Mouse (Mus musculus) forebrain, postnatal 0 days (tissue): ENCODE results near the gene Tmem11. TPM values are rescaled to one million over a fixed set of nuclear protein-coding genes. Genes with fewer than 3 reads are reported as not detected.

ENCODE experiments used
- ATAC-seq: fragments of 200-750 bp; cut with Nextera tagmentation; 2 replicates; pipeline ENCODE4 v1.8.0; 2017; ENCODE audit warnings: mild to moderate bottlenecking, moderate library complexity
- DNase-seq: peaks from one replicate; pipeline ENCODE4 v3.0.0-alpha.2; 2015
- H3K27ac ChIP-seq: fragments of 300-500 bp; sonication (generic); 2 replicates; pipeline ENCODE4 v1.5.1; 2014; ENCODE audit warnings: low read depth, mild to moderate bottlenecking, antibody characterized with exemption, low read length, moderate library complexity, mixed read lengths
- H3K27me3 ChIP-seq: fragments of 300-500 bp; sonication (generic); 2 replicates; pipeline ENCODE4 v1.6.1; 2014; ENCODE audit warnings: mild to moderate bottlenecking, low read length, mixed read lengths; ENCODE audit not compliant: insufficient read depth
- H3K36me3 ChIP-seq: fragments of 300-500 bp; sonication (generic); 2 replicates; pipeline ENCODE4 v1.6.1; 2014; ENCODE audit warnings: mild to moderate bottlenecking, moderate library complexity; ENCODE audit not compliant: insufficient read depth
- H3K4me1 ChIP-seq: fragments of 300-500 bp; sonication (generic); 2 replicates; pipeline ENCODE4 v1.6.1; 2014; ENCODE audit warnings: antibody characterized with exemption; ENCODE audit not compliant: insufficient read depth
- H3K4me2 ChIP-seq: fragments of 300-500 bp; sonication (generic); 2 replicates; pipeline ENCODE4 v1.6.1; 2014; ENCODE audit warnings: low read depth, mild to moderate bottlenecking, moderate library complexity
- H3K4me3 ChIP-seq: fragments of 300-500 bp; sonication (generic); 2 replicates; pipeline ENCODE4 v1.5.1; 2014; ENCODE audit warnings: low read depth, low read length, mixed read lengths
- H3K9ac ChIP-seq: fragments of 300-500 bp; sonication (generic); 2 replicates; pipeline ENCODE4 v1.6.1; 2014; ENCODE audit warnings: mild to moderate bottlenecking
- H3K9me3 ChIP-seq: fragments of 300-500 bp; sonication (generic); 2 replicates; pipeline ENCODE4 v1.6.1; 2016; ENCODE audit warnings: low read length
- CTCF ChIP-seq: sonication (generic); IDR thresholded peaks from 2 replicates; pipeline ENCODE4 v1.5.1; 2016; ENCODE audit warnings: antibody characterized with exemption, control low read depth, low read depth
- WGBS: fragments of 180-500 bp; shearing (Covaris S2); extraction: QIAGEN DNeasy Blood & Tissue Kit; methylation state at CpG from one replicate; pipeline ENCODE4 v1.1.7; 2014; 5-methylcytosine and 5-hydroxymethylcytosine counted together
- polyA plus RNA-seq: library from polyadenylated mRNA; unstranded; fragments of >200 nt; fragmentation: Nextera tagmentation; extraction: Ambion mirVana; gene quantifications from 2 replicates; pipeline ENCODE4 v1.2.1, GENCODE M21; 2015
- total RNA-seq: library from RNA; depleted of rRNA; stranded (reverse); fragments of >200 nt; gene quantifications from 2 replicates; pipeline ENCODE4 v1.2.3, GENCODE M21; 2014; rRNA removed

The Tmem11 gene
- total and polyA plus RNA-seq, 2 experiments from 2014 or later, result 48.7 to 58.5 TPM

GRCm38 (mm10) chr11:60830433-60831052 is 48.5 kb downstream of the Tmem11 start, which contains the start of gene Dhrs7b:
Gene Dhrs7b (plus strand): TSS chr11:60830631.
- peaks cover 4% of the 10 kb centered on the region; the same call in 1 of the 2 replicates for H3K4me1 ChIP-seq
- peak within 1 kb of the TSS; percentile 80 for H3K27ac ChIP-seq
- ATAC-seq (peak; percentile 99), DNase-seq (peak; percentile 95)
- H3K9ac ChIP-seq, result peak within 1 kb of the TSS; percentile 70
- peak within 1 kb of the TSS; percentile 71 for H3K4me2 ChIP-seq
- no peaks in the 10 kb centered on the region for H3K36me3 ChIP-seq
- H3K4me3 ChIP-seq, result peak within 1 kb of the TSS; percentile 68
- TF ChIP-seq CTCF, result no peak
- WGBS, result under 1% methylated on average over 34 of the region's 34 CpGs
- H3K27me3 ChIP-seq, result no peaks in the 10 kb centered on the region
- H3K9me3 ChIP-seq, result no peaks in the 10 kb centered on the region

DNA sequence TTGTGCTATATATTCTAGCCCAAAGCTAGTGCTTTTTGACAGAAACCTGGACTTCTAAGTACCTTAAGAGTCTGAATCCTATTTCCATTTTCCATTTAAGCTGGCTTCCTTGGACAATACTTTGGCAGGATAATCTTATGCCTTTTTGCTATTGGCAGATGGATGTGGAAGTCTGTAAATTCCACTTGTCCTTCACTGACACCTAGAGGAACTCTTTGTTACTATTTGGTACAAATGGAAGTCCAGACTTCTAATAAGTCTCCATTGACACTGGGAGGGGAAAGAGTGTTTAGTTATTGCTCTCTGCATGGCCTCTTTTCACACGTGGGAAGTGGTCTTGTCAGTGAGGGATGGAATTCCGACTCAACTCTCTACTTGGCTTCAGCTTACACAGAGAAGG is 50.2 kb downstream of the Tmem11 start:
- no peak overlapping the region for H3K9ac ChIP-seq
- H3K36me3 ChIP-seq, result no peaks in the 10 kb centered on the region
- no peak overlapping the region for H3K4me2 ChIP-seq
- no peaks in the 10 kb centered on the region for H3K27me3 ChIP-seq
- H3K4me1 ChIP-seq, result peaks cover 4% of the 10 kb centered on the region; the same call in 1 of the 2 replicates
- H3K4me3 ChIP-seq, result no peak overlapping the region
- WGBS, result 46% methylated on average over 2 of the region's 2 CpGs
- ATAC-seq, result no peak
- H3K27ac ChIP-seq, result no peak overlapping the region
- no peak for DNase-seq
- peak; percentile 21; the same call in 1 of the 2 replicates for TF ChIP-seq CTCF
- no peaks in the 10 kb centered on the region for H3K9me3 ChIP-seq

DNA sequence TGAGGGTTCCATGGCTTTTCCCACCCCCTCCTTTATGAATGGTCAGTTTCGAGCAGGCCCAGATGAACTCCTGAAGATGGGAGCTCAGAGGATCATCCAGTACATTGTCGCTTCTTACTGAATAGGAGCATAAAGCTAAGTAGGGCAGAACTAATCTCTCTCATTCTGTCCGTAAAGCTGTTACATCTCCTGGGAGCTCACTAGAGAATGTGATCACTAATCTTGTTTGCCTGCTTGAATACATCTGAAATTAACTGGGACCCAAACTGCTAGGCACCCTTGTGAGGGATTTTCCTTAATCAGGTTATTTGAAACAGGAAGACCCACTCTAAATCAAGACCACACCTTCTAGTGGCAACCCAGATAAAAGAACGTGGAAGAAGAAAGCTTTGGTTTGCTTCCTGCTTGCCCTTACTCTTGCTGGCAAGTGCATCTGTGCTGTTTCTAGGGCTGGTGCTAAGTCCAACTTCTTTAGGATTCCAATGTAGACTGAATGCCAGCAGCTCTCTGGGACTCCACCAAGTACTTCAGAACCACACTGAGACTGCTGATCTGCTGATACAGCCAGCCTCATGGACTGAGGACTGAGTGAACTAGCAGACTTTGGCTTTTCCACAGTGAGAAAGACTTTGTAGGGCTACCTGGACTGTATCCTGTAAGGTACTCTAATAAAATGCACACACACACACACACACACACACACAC is 51.7 kb downstream of the Tmem11 start:
- Histone ChIP-seq H3K36me3 (no peaks in the 10 kb centered on the region), H3K4me3 (no peak overlapping the region), H3K27ac (no peak overlapping the region), H3K27me3 (no peaks in the 10 kb centered on the region), H3K9me3 (no peaks in the 10 kb centered on the region), H3K4me1 (peaks cover 4% of the 10 kb centered on the region; the same call in 1 of the 2 replicates), H3K4me2 (no peak overlapping the region), H3K9ac (no peak overlapping the region)
- DNase-seq, result no peak
- no peak for TF ChIP-seq CTCF
- WGBS, result 23% methylated on average over 4 of the region's 4 CpGs
- no peak for ATAC-seq

DNA sequence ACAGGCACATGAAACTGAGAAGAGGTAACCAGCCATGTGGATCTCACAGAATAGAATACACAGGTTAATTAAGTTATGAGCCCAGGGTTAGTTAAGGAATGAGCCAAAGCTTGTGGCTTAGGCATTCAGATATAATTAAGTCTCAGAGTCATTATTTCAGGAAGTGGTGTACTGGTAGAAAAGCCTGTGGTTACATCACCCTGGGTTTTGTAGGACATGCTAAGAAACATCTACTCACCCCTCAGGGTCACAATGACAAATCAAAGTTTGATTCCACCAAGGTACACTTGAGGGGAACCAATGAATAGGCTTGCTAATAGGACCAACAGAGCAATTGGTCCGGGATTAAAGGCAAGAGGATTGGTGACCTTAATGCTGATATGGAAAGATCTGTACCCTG is 52.4 kb downstream of the Tmem11 start:
- no peak for ATAC-seq
- no peak overlapping the region for H3K9ac ChIP-seq
- no peaks in the 10 kb centered on the region for H3K9me3 ChIP-seq
- DNase-seq, result no peak
- WGBS, result 44% methylated on average over 1 of the region's 1 CpGs
- H3K4me3 ChIP-seq, result no peak overlapping the region
- TF ChIP-seq CTCF, result no peak
- no peak overlapping the region for H3K4me2 ChIP-seq
- peaks cover 4% of the 10 kb centered on the region; the same call in 1 of the 2 replicates for H3K4me1 ChIP-seq
- no peak overlapping the region for H3K27ac ChIP-seq
- H3K27me3 ChIP-seq, result no peaks in the 10 kb centered on the region
- H3K36me3 ChIP-seq, result no peaks in the 10 kb centered on the region

- WGBS, result 85% methylated on average over 3 of the region's 3 CpGs
- Histone ChIP-seq H3K4me2 (no peak overlapping the region), H3K4me1 (no peaks in the 10 kb centered on the region), H3K4me3 (no peak overlapping the region), H3K27me3 (no peaks in the 10 kb centered on the region), H3K36me3 (no peaks in the 10 kb centered on the region), H3K27ac (no peak overlapping the region), H3K9ac (no peak overlapping the region), H3K9me3 (no peaks in the 10 kb centered on the region)
- ATAC-seq, result no peak
- DNase-seq, result no peak
- TF ChIP-seq CTCF, result no peak
These were observed 53.9 kb downstream of the Tmem11 start for GRCm38 (mm10) chr11:60825191-60825590.

DNA sequence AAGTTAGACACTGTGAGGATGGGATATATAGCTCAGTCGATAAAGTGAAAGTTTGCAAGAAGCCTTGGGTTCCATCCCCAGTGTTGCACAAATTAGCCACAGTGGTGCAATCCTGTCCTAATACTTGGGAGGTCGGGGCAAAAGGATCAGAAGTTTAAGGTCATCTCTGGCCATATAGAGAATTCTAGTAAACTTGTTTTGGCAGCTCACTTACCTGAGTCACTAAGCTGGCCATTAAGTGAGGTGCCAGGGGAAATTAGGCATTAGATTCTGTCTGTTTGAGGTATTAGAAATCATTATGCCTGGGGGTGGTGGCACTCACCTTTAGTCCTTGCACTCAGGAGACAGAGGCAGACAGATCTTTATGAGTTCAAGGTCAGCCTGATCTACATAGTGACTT is 55.3 kb downstream of the Tmem11 start:
- no peak for DNase-seq
- Histone ChIP-seq H3K4me3 (no peak overlapping the region), H3K9me3 (no peaks in the 10 kb centered on the region), H3K4me2 (no peak overlapping the region), H3K9ac (no peak overlapping the region), H3K27ac (no peak overlapping the region), H3K4me1 (no peaks in the 10 kb centered on the region), H3K27me3 (no peaks in the 10 kb centered on the region), H3K36me3 (no peaks in the 10 kb centered on the region)
- 63% methylated on average over 2 of the region's 2 CpGs for WGBS
- ATAC-seq, result no peak
- no peak for TF ChIP-seq CTCF

GRCm38 (mm10) chr11:60816398-60816797 is 62.7 kb downstream of the Tmem11 start:
- Histone ChIP-seq H3K4me1 (no peaks in the 10 kb centered on the region), H3K36me3 (no peaks in the 10 kb centered on the region), H3K4me2 (no peak overlapping the region), H3K27me3 (no peaks in the 10 kb centered on the region), H3K27ac (no peak overlapping the region), H3K4me3 (no peak overlapping the region), H3K9ac (no peak overlapping the region), H3K9me3 (no peaks in the 10 kb centered on the region)
- TF ChIP-seq CTCF, result no peak
- DNase-seq (no peak), ATAC-seq (no peak)
- 72% methylated on average over 5 of the region's 5 CpGs for WGBS

Other genes starting within 250 kb of the Tmem11 start
- gene Llgl1, start 179.5 kb downstream of the Tmem11 start, total RNA-seq, result 27.8 and 32.2 TPM in 2 replicates
- 25.3 and 30.1 TPM in 2 replicates for gene Llgl1, start 179.5 kb downstream of the Tmem11 start, polyA plus RNA-seq
- gene Flii, start 152.0 kb downstream of the Tmem11 start, total RNA-seq, result 80.7 and 104 TPM in 2 replicates
- gene Flii, start 152.0 kb downstream of the Tmem11 start, polyA plus RNA-seq, result 31.7 and 37.4 TPM in 2 replicates
- gene Mief2, start 150.9 kb downstream of the Tmem11 start, total RNA-seq, result 35.7 and 40.4 TPM in 2 replicates
- 25.4 and 26.5 TPM in 2 replicates for gene Mief2, start 150.9 kb downstream of the Tmem11 start, polyA plus RNA-seq
- 9.2 and 11.5 TPM in 2 replicates for gene Top3a, start 101.9 kb downstream of the Tmem11 start, total RNA-seq
- gene Top3a, start 101.9 kb downstream of the Tmem11 start, polyA plus RNA-seq, result 2.8 and 3.9 TPM in 2 replicates
- gene Smcr8, start 101.7 kb downstream of the Tmem11 start, total RNA-seq, result 11.4 and 15.4 TPM in 2 replicates
- gene Smcr8, start 101.7 kb downstream of the Tmem11 start, polyA plus RNA-seq, result 2.6 and 3.2 TPM in 2 replicates
- gene Shmt1, start 67.6 kb downstream of the Tmem11 start, total RNA-seq, result 6.0 and 6.4 TPM in 2 replicates
- gene Shmt1, start 67.6 kb downstream of the Tmem11 start, polyA plus RNA-seq, result 7.5 and 7.7 TPM in 2 replicates
- 29.1 and 38.2 TPM in 2 replicates for gene Dhrs7b, start 48.6 kb downstream of the Tmem11 start, total RNA-seq
- gene Dhrs7b, start 48.6 kb downstream of the Tmem11 start, polyA plus RNA-seq, result 30.9 and 34.6 TPM in 2 replicates
- 19.2 and 29.7 TPM in 2 replicates for gene Natd1, start 35.5 kb upstream of the Tmem11 start, total RNA-seq
- gene Natd1, start 35.5 kb upstream of the Tmem11 start, polyA plus RNA-seq, result 17.2 and 18.1 TPM in 2 replicates
- 10.6 and 14.8 TPM in 2 replicates for gene Map2k3, start 52.8 kb upstream of the Tmem11 start, total RNA-seq
- 17.6 and 20.5 TPM in 2 replicates for gene Map2k3, start 52.8 kb upstream of the Tmem11 start, polyA plus RNA-seq
- 7.3 and 8.8 TPM in 2 replicates for gene Kcnj12, start 143.3 kb upstream of the Tmem11 start, total RNA-seq
- gene Kcnj12, start 143.3 kb upstream of the Tmem11 start, polyA plus RNA-seq, result 1.7 and 3.1 TPM in 2 replicates
- 1.1 and 4.2 TPM in 2 replicates for gene Tnfrsf13b, start 247.5 kb upstream of the Tmem11 start, total RNA-seq
- 0.83 and 1.4 TPM in 2 replicates for gene Tnfrsf13b, start 247.5 kb upstream of the Tmem11 start, polyA plus RNA-seq